Mouse (Mus musculus): ENCODE results near the gene Gm20532.

DNA sequence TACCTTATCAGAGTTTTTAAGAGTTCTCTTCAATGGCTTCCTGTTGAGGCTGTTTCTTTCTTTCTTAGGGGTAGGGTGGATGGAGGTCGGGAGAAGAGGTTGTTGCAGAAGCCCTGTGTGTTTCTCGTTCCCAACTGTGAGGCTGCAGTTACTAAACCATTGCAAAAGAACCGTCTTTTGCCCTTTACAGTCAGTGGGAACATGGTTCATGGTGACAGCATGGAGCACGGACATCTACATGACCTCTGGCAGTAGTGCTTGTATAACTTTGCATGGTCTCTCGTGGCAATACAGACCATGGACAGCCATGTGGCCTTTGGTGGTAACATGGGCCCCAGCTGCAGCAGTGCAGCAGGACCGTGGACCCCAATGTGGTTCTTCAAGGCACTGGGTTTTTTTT, 30.9 kb downstream of the Gm20532 start:
- TF ChIP-seq CTCF (IDR thresholded peaks at IDR 0.05; ENCODE audit: insufficient read depth, low read length), result no peak
- no peak for TF ChIP-seq POLR2A (IDR thresholded peaks at IDR 0.05; ENCODE audit: borderline replicate concordance, extremely low read depth, low read depth, low read length)

Data from lung, adult 2 months (tissue).